Mouse (Mus musculus): ENCODE data around the gene Cfap126.
A peak's percentile ranks its signal among the peaks of the same experiment; 100 is the strongest.

DNA sequence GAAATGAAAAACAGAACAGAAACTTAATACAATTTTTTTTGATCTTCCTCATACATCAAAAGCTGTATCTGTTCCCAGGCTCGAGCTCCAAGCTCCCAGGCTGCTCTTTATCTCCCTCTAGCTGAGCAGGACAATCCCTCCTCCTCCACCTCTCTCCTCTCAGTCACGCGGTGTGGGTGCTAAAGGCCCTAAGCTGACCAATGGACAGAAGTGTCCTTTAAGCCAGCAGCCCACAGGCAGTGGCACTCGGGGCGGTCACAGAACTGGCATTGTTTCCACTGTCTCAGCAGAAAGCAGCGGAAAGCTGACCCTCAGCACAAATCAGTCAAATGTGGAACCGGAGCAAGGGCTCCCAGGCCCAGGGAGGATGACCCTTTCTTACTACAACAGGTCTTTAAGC is 15.5 kb downstream of the Cfap126 start:
- TF ChIP-seq POLR2A (IDR thresholded peaks at IDR 0.05; ENCODE audit: insufficient read depth, low read depth, low read length) (no peak), CTCF (IDR thresholded peaks at IDR 0.05) (peak; percentile 46)
